Mouse (Mus musculus) erythroblast, embryonic 14.5 days (primary cell): ENCODE data around the gene Nrp2.

Source experiments
- GATA1 ChIP-seq: IDR thresholded peaks from 2 replicates; pipeline ENCODE4 v1.6.1; 2012; ENCODE audit warnings: low read length, inconsistent platforms, mixed read lengths
- TAL1 ChIP-seq: IDR thresholded peaks from 3 replicates; pipeline ENCODE4 v1.6.1; 2012; ENCODE audit warnings: low read length, inconsistent platforms, mixed read lengths

DNA sequence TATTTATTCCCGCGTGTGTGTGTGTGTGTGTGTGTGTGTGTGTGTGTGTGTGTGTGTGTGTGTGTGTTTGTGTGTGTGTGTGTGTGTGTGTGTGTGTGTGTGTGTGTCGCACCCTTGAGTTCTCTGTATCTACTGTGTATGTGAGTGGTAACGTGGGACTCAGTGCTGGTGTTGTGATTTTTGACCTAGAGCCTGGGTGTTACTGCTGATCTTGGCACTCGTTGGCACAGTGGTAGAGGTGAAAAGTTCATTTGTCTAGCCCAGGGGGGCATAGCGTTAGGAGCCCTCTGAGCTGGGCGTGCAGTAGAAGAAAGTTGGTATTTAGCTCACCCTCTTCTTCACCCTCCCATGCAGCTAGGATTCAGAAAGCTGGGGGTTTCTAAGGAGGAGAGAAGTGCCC lies 114.5 kb downstream of the Nrp2 start:
- TF ChIP-seq TAL1: no peak
- TF ChIP-seq GATA1: no peak
